Mouse (Mus musculus): ENCODE results near the gene Il17d. TPM values are rescaled to one million over a fixed set of nuclear protein-coding genes. Genes with fewer than 3 reads are reported as not detected.

Il17d gene
- polyA plus RNA-seq (2015; fragmentation: Nextera tagmentation; extraction: Ambion mirVana): 2.3 and 3.6 TPM in 2 replicates

GRCm38 (mm10) chr14:57524671-57525387, at the start of gene Il17d:
Il17d (plus strand) TSS chr14:57524777.
- Histone ChIP-seq H3K4me2 (ENCODE audit: low read length) (peak within 1 kb of the TSS; percentile 98), H3K9me3 (replicated peaks; ENCODE audit: low read length) (no peaks in the 10 kb centered on the region), H3K9ac (ENCODE audit: low read depth, low read length) (peak within 1 kb of the TSS; percentile 69), H3K4me3 (replicated peaks; ENCODE audit: low read depth, low read length) (peak within 1 kb of the TSS; percentile 73), H3K27me3 (ENCODE audit: insufficient read depth, low read length) (no peaks in the 10 kb centered on the region), H3K4me1 (replicated peaks; ENCODE audit: insufficient read depth, low read length) (0 out of 2 replicates have a peak, but pooled peaks cover 6% of the 10 kb centered on the region), H3K27ac (peak within 1 kb of the TSS; percentile 42), H3K36me3 (ENCODE audit: insufficient read depth, low read length) (no peaks in the 10 kb centered on the region)
- WGBS: under 1% methylated on average over 67 of the region's 104 CpGs
- peak; percentile 57 for DNase-seq (ENCODE audit: low spot score)
- TF ChIP-seq CTCF (IDR thresholded peaks at IDR 0.05; ENCODE audit: low read depth): no peak
- ATAC-seq (replicated peaks; ENCODE audit: low FRiP score, low read depth): peak; percentile 37; the same call in 1 of the 2 replicates

DNA sequence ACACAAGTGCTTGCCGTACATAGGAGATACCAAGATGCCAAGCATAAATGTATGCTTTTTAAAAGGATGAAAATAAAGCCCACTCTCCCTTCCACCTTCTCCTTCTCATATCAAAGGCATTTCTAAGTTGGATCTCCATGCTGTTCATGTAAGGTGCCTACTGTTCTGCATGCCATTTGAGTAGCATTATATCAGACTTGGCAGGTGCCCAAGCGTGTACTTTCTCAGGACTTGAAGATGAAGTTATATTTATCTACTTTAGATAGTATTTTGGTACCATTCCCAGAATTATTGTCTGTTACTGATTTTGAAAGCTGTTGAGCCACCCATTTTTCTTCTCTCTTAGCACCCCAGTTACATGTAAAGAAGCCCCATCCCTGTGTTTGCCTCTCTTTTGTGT, 49.5 kb upstream of the Il17d start:
- ATAC-seq (replicated peaks; ENCODE audit: low FRiP score, low read depth) (no peak), DNase-seq (ENCODE audit: low spot score) (no peak)

GRCm38 (mm10) chr14:57482262-57482661, 42.3 kb upstream of the Il17d start:
- H3K9ac ChIP-seq (ENCODE audit: low read depth, low read length): no peak overlapping the region
- DNase-seq (ENCODE audit: low spot score) (no peak), ATAC-seq (replicated peaks; ENCODE audit: low FRiP score, low read depth) (no peak)
- H3K4me3 ChIP-seq (replicated peaks; ENCODE audit: low read depth, low read length): no peak overlapping the region
- H3K36me3 ChIP-seq (ENCODE audit: insufficient read depth, low read length): 0 out of 2 replicates have a peak, but pooled peaks cover 2% of the 10 kb centered on the region
- no peak overlapping the region for H3K4me2 ChIP-seq (ENCODE audit: low read length)
- TF ChIP-seq CTCF (IDR thresholded peaks at IDR 0.05; ENCODE audit: low read depth): no peak
- no peaks in the 10 kb centered on the region for H3K4me1 ChIP-seq (replicated peaks; ENCODE audit: insufficient read depth, low read length)
- H3K27me3 ChIP-seq (ENCODE audit: insufficient read depth, low read length): no peaks in the 10 kb centered on the region
- 95% methylated on average over 2 of the region's 2 CpGs for WGBS
- no peak overlapping the region for H3K27ac ChIP-seq
- no peaks in the 10 kb centered on the region for H3K9me3 ChIP-seq (replicated peaks; ENCODE audit: low read length)

More for the DNA sequence above, 49.5 kb upstream of the Il17d start:
- no peak overlapping the region for H3K4me2 ChIP-seq (ENCODE audit: low read length)
- no peak overlapping the region for H3K27ac ChIP-seq
- H3K4me3 ChIP-seq (replicated peaks; ENCODE audit: low read depth, low read length): no peak overlapping the region
- H3K4me1 ChIP-seq (replicated peaks; ENCODE audit: insufficient read depth, low read length): no peaks in the 10 kb centered on the region
- no peaks in the 10 kb centered on the region for H3K9me3 ChIP-seq (replicated peaks; ENCODE audit: low read length)
- no peaks in the 10 kb centered on the region for H3K27me3 ChIP-seq (ENCODE audit: insufficient read depth, low read length)
- H3K9ac ChIP-seq (ENCODE audit: low read depth, low read length): no peak overlapping the region
- no peak for TF ChIP-seq CTCF (IDR thresholded peaks at IDR 0.05; ENCODE audit: low read depth)
- WGBS: 84% methylated on average over 2 of the region's 2 CpGs
- 0 out of 2 replicates have a peak, but pooled peaks cover 10% of the 10 kb centered on the region for H3K36me3 ChIP-seq (ENCODE audit: insufficient read depth, low read length)

DNA sequence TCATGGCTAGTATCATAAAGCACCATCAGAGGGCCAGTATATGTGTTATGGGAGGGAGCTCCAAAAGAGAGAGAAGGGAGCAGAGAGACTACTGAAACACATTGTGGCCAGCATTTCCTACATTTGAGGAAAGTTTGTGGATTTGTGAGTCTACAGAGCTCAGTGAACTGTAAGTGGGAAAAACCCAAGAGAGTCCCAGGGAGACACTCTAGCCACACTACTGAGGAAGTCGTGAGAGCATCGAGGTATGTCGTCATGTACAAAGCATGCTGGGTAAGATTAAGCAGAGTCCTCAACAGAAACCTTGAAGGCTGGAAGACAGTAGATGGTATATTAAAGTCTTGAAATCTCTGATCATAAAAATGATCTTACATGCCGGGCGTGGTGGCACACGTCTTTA, 40.4 kb upstream of the Il17d start:
- H3K27me3 ChIP-seq (ENCODE audit: insufficient read depth, low read length): no peaks in the 10 kb centered on the region
- ATAC-seq (replicated peaks; ENCODE audit: low FRiP score, low read depth): no peak
- H3K36me3 ChIP-seq (ENCODE audit: insufficient read depth, low read length): no peaks in the 10 kb centered on the region
- 97% methylated on average over 6 of the region's 6 CpGs for WGBS
- no peak overlapping the region for H3K4me3 ChIP-seq (replicated peaks; ENCODE audit: low read depth, low read length)
- no peak for DNase-seq (ENCODE audit: low spot score)
- no peak for TF ChIP-seq CTCF (IDR thresholded peaks at IDR 0.05; ENCODE audit: low read depth)
- H3K9me3 ChIP-seq (replicated peaks; ENCODE audit: low read length): no peaks in the 10 kb centered on the region
- no peaks in the 10 kb centered on the region for H3K4me1 ChIP-seq (replicated peaks; ENCODE audit: insufficient read depth, low read length)
- no peak overlapping the region for H3K4me2 ChIP-seq (ENCODE audit: low read length)
- no peak overlapping the region for H3K9ac ChIP-seq (ENCODE audit: low read depth, low read length)
- H3K27ac ChIP-seq: no peak overlapping the region

GRCm38 (mm10) chr14:57489696-57490095, 34.9 kb upstream of the Il17d start:
- no peak overlapping the region for H3K27ac ChIP-seq
- ATAC-seq (replicated peaks; ENCODE audit: low FRiP score, low read depth) (no peak), DNase-seq (ENCODE audit: low spot score) (no peak)
- no peaks in the 10 kb centered on the region for H3K9me3 ChIP-seq (replicated peaks; ENCODE audit: low read length)
- H3K27me3 ChIP-seq (ENCODE audit: insufficient read depth, low read length): no peaks in the 10 kb centered on the region
- no peak overlapping the region for H3K9ac ChIP-seq (ENCODE audit: low read depth, low read length)
- H3K4me1 ChIP-seq (replicated peaks; ENCODE audit: insufficient read depth, low read length): no peaks in the 10 kb centered on the region
- H3K4me3 ChIP-seq (replicated peaks; ENCODE audit: low read depth, low read length): no peak overlapping the region
- no peak for TF ChIP-seq CTCF (IDR thresholded peaks at IDR 0.05; ENCODE audit: low read depth)
- no peak overlapping the region for H3K4me2 ChIP-seq (ENCODE audit: low read length)
- H3K36me3 ChIP-seq (ENCODE audit: insufficient read depth, low read length): no peaks in the 10 kb centered on the region
- WGBS: 77% methylated on average over 3 of the region's 3 CpGs

DNA sequence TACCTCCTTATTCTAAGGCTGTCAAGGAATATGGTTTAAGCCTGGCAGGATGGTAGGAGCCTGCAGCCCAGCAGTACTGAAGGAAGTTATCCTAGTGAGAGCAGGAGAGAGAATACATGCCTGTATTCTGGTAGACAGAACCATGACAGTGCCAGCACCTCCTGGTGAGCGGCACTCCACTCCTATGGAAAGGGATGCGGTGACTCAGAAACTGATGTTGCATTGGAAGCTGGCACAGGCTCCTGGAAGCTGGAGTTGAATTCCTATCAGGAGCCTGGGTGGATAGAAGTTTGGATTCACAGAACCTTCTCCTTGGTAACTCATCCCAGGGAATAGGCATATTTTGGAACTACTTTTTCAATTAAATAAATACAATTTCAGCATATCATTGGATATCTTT, 30.7 kb upstream of the Il17d start:
- H3K9ac ChIP-seq (ENCODE audit: low read depth, low read length): no peak overlapping the region
- H3K27ac ChIP-seq: no peak overlapping the region
- no peaks in the 10 kb centered on the region for H3K27me3 ChIP-seq (ENCODE audit: insufficient read depth, low read length)
- H3K4me3 ChIP-seq (replicated peaks; ENCODE audit: low read depth, low read length): no peak overlapping the region
- ATAC-seq (replicated peaks; ENCODE audit: low FRiP score, low read depth) (no peak), DNase-seq (ENCODE audit: low spot score) (no peak)
- no peaks in the 10 kb centered on the region for H3K36me3 ChIP-seq (ENCODE audit: insufficient read depth, low read length)
- no peak overlapping the region for H3K4me2 ChIP-seq (ENCODE audit: low read length)
- 83% methylated on average over 2 of the region's 2 CpGs for WGBS
- no peak for TF ChIP-seq CTCF (IDR thresholded peaks at IDR 0.05; ENCODE audit: low read depth)
- H3K4me1 ChIP-seq (replicated peaks; ENCODE audit: insufficient read depth, low read length): no peaks in the 10 kb centered on the region
- no peaks in the 10 kb centered on the region for H3K9me3 ChIP-seq (replicated peaks; ENCODE audit: low read length)

Measured in kidney, postnatal 0 days (tissue).